Mouse (Mus musculus): ENCODE measurements around the gene Peli2.

- no peak for TF ChIP-seq POLR2A (IDR thresholded peaks at IDR 0.05; ENCODE audit: insufficient read depth, low read depth, low read length)
- TF ChIP-seq CTCF (IDR thresholded peaks at IDR 0.05; ENCODE audit: insufficient read depth, low read depth, low read length) = no peak
Measured at GRCm38 (mm10) chr14:48139409-48139808, 18.8 kb downstream of the Peli2 start.

Data from olfactory bulb, adult 2 months (tissue).